Mouse (Mus musculus) megakaryocyte, embryonic 14.5 days (primary cell): ENCODE measurements around the gene Adh5.

Source experiments
- FLI1 ChIP-seq: IDR thresholded peaks from 2 replicates; pipeline ENCODE4 v1.6.1; 2012; ENCODE audit warnings: low read length, inconsistent platforms, mixed read lengths
- GATA1 ChIP-seq: IDR thresholded peaks from 3 replicates; pipeline ENCODE4 v1.6.1; 2012; ENCODE audit warnings: mixed read lengths, low read length, inconsistent platforms, borderline replicate concordance

GRCm38 (mm10) chr3:138463807-138464206 is 20.9 kb downstream of the Adh5 start:
- no peak for TF ChIP-seq FLI1
- no peak for TF ChIP-seq GATA1
